Mouse (Mus musculus) T-cell, adult 2 months (primary cell): ENCODE results near the gene Bri3bp.

ENCODE experiments used
- DNase-seq: peaks from one replicate; pipeline ENCODE4 v3.0.0; 2022; ENCODE audit warnings: low spot score

Gene Bri3bp

DNA sequence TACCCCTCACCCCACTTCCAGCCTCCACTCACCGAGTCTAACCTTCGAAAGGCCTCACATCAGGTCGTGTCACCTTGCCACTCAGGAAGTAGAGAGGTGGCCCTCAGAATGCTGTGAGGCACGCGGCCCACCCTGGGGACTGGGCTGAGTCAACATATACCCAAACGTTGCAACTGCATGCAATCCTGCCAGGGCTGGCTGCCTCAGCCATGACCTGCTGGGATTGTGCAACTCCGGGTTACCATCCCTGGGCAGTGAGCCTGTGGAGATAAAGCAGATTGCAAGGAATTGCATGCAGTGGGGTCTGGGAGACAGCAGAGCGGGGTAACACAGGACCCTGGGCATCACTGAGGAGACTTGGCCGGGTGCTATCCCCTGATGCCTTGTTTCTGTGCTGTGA lies 11.2 kb downstream of the Bri3bp start:
- no peak for DNase-seq

DNA sequence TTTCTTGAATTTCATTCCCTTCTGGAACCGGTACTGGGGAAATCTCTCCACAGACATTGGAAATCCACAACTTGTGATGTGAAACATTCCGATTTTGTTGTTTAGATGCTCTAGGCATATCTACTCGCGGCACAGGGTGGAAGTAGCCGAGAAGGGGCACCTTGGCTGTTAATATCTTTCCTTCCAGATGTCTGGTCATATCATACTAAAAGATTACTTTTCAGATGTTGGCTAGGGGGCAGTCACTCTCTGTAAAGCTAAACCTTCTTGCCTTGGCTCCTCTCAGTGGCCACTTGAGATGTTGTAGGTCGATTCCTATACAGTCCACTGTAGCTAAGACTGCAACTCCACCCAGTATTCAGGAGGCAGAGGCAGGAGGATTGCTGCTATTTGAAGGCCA lies 14.7 kb downstream of the Bri3bp start:
- no peak for DNase-seq

DNA sequence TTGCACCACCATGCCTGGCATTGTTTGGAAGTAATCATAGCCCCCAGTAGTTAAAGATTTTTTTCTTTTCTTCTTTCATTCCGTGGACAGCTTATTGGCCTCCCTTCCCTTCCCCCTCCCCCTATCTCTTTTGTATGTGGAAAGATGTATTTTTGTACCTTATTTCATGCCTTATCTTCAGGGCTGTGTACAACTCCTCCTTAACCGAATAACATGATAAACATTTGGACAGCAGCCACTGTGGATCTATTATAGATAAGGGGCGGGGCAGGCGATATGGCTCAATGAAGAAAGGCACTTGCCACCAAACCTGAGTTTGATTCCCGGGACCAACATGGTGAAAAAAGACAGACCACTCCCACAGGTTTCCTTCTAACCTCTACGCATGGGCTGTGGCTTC lies 16.2 kb downstream of the Bri3bp start:
- DNase-seq, result no peak

DNA sequence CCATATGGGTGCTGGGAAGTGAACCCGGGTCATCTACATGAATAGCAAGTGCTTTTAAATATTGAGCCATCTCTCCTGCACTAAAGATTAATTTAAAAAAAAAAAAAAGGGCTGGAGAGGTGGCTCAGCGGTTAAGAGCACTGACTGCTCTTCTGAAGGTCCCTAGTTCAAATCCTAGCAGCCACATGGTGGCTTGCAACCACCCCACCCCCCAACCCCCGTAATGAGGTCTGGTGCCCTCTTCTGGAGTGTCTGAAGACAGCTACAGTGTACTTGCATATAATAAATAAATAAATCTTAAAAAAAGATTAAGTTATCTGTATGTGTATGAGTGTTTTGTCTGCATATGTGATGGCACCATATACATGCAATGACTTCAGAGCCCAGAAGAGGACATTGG lies 19.2 kb downstream of the Bri3bp start:
- DNase-seq, result no peak

DNA sequence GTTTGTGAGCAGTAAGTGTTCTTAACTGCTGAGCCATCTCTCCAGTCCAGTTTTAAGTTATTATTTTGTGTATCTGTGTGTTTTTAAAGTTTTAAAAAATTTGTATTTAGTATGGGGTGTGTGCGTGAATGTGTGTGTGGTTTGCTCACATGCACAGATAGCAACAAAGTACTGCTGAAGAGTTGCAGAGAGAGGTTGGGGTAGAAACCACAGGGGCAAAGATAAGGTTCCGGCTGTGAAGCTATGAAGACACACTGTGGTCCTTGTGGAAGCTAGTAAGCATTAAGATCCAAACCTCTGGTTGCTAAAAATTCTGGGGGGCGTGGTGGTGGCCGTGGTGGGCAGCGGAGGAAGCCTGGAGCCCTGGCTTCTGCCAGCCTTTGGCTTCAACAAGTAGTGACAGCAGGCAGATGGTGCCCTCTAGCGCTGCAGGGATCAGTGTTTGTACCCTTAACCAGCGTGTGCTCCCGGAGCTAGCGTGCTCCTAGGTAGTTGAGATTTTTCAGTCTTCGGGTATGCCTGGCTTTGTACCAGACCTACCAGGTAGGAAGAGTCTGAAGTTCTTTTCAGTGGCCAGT lies 20.6 kb downstream of the Bri3bp start:
- peak; percentile 49 for DNase-seq

DNA sequence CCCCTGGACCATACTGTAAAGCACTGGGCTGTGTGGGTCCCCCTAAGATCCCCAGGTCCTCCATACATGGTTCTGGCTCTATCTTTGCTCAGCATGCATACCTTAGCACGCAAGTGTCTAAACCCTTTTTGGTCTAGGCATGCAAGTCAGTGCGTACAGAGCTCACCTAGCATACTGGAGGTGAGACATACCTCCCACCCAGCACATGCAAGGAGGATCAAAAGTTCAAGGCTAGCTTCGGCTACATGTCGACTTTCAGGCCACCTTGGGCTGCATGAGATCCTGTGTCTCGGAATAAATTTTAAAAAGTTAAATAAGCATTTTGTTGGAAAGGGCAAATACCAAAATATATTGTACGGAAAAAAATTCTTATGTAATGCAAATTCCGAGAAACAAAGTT lies 23.8 kb downstream of the Bri3bp start:
- DNase-seq, result no peak

DNA sequence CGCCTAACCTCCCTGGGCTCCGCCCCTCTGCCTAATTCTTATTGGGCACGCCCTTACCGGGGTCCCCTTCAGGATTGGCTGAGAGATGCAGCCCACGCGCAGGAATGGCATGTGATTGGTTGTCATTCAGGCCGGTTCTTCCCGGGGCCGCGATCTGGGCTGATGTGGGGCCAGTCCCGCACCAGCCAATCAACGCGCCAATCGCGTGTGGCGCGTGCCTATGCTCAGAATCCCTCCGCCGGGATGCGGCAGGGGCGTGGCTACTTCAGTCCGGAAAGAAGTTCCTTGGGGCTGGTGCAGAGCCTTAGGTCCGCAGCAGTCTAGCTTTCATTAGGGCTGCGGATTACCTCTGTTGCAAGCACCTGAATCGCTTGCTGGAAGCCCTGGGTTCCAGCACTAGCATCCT lies 24.3 kb downstream of the Bri3bp start:
- peak; percentile 96 for DNase-seq

DNA sequence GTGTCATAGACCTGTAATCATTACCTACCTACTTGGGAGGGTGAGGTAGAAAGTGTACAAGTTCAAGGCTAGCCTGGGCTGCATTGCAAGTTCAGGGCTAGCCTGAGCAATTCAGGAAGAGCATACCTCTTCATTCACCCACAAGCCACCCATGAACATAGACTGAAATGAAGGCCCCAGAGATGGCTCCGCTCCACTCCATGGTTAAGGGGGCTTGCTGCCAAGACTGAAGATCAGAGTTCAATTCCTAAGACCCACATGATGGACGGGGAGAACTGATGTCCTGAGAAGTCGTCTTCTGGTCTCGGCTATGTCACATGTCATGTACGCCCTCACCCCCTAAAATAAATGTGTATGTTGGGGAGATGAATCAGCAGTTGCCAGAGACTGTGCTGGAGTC lies 25.1 kb downstream of the Bri3bp start:
- DNase-seq, result no peak

DNA sequence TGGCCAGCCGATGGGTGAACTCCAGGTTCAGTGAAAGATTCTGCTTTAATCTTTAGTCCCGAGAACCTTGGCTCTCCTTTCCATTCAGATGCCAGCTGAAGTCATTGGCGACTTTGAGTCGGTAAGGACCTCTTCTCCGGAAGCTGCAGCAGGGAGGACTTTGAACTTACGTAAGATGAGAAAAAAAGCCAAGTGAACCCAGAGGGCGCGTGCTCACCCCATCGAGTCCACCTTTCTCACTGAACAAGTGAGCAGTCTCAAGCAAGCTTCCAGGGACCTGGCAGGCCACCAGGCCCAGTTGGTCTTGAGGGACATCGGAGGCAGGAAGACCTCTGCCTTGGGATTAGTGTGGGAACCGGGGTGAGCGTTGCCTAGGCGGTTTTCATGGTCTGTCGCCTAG lies 25.9 kb downstream of the Bri3bp start:
- DNase-seq, result no peak

DNA sequence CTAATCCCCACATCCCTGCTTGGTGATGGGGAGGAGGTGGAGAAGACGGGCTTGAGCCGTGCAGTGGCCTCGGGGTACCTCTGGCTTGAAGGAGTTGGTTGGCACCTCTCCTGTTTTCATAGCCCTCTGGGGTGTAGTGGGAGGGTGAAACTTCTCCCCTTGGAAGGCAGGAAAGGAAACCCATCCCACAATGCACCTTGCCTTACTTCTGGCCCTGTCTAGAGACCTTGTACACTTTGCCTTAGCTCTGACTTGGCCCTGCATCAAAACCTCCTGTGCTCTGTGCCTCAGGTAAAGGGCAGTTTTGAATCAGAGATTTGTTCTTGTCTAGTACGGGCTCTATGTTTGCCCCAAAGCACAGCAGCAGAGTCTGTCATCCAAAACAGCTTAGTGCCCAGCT lies 29.3 kb downstream of the Bri3bp start:
- DNase-seq, result no peak

DNA sequence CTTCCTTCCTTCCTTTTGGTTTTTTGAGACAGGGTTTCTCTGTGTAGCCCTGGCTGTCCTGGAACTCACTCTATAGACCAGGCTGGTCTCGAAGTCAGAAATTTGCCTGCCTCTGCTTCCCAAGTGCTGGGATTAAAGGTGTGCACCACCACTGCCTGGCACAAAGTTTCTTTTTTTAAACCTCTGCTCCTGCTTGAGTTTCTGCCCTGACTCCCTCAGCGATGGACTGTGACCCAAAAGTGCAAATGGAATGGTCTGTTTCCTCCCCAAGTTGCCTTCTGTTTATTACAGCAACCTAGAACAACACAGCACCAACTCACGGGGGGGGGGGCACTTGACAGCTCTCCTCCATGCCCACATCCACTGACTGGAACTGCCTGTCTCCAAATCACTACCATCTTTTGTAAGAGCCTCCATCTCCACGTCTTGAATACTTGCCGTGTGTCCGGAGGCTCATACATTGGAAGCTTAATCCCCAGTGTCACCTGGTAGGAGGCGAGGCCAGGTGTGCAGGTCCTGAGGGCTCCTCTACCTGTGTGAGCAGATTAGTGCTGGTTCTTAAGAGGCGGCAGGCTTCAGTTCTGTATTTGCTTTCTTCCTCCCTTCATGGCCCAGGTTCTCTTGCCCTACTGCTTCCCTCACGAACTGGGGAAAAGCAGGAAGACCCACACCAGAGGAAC lies 31.6 kb downstream of the Bri3bp start:
- no peak for DNase-seq

DNA sequence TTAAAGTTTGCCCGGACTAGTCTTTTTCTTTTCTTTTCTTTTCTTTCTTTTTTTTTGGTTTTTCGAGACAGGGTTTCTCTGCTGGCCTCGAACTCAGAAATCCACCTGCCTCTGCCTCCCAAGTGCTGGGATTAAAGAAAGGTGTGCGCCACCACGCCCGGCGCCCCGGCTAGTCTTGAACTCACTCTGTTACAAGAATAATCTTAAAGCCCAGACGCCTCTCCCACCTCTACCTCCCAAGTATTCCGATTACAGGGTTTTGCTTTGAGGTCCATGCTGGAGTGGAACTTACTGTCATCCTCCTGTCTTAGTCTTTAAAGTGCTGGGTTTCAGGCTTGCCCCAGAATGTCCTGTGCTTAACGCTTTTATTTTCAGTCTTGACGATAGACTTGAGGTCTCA lies 33.7 kb downstream of the Bri3bp start:
- DNase-seq, result no peak

DNA sequence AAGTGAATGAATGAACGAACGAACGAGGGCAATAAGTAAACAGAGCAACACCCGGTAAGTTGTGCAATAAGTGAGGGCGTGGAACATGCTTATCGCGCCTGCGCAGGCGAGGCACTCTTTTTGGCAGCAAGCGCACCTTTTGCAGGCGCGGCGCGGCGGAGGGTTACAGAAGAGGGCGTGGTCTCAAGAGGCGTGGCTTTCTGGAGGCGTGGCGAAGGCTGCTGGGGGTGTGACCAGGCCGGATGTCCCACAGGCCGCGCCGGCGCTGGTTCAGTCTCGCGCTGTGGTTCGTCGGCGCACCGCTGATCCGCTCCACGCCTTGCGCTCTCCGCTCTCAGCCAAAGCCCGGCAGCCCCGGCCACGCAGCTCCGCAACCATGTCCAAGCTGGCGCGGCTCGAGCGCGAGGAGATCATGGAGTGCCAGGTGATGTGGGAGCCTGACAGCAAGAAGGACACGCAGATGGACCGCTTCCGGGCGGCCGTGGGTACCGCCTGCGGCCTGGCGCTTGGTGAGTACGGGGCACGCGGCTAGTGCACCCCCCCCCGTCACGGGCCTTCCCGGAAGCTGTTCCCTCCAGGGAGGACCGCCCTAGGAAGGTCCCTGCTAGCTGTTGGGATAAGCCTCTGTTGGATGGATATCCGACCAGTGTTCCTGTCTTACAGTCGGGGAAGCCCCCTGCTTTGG lies 34.4 kb downstream of the Bri3bp start, which contains the start of gene Aacs:
Gene Aacs, plus strand, starts transcription at position 214 of the 685 bp plus-strand sequence.
- DNase-seq, result peak; percentile 97

DNA sequence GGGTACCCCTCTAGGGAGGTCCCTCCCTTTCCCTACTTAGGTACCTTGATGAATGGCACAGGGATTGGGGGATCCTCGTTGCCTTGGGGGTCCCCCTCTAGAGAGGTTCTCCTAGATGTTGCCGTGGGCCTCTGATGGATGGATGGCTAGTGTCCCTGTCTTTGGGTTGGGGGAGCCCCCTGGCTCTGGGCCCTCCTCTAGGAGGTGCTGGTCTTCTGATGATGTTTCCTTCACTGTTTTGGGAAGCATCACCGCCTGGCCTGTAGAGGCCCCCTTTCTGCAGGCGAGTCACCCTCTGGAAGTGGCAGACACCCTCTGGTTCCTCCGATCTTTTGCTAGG lies 34.9 kb downstream of the Bri3bp start:
- DNase-seq, result no peak

DNA sequence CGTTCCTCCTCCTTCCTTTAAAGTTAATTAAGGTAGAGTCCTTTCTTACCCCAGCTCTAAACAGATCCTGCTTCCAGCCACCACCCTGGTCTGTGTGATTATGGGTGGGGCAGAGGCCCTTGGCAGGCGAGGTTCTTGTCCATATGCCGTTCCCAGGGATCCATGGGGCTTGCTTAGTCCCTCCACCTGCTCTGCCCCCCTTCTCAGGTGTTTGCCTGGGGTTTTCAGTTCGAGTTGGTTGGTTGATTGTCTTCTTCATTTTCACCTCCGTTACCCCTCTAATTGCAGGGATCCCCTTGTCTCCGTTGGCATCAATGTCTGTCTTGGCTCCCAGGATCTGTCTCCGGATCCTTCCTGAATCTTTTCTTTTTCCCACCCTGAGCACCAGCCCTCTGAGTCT lies 35.4 kb downstream of the Bri3bp start:
- DNase-seq, result no peak

DNA sequence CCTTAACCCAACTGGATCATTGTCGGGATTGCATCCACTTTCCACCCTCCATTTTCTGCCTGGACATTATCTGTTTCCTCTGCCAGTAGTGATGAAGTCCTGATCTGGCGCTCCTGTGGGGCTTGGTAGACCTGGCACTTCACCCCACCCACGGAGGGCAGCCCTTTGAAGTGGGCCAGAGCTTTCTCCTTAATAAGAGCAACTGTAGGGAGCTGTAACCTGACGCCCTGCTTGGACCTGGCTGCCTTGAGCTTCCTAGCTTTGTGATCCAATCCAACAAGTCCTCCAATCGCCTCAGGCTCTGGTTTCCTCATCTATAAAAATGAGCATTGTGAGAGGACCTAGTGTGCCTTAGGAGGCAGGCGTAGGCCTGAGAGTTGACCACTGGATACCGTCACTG lies 36.2 kb downstream of the Bri3bp start:
- DNase-seq, result no peak

DNA sequence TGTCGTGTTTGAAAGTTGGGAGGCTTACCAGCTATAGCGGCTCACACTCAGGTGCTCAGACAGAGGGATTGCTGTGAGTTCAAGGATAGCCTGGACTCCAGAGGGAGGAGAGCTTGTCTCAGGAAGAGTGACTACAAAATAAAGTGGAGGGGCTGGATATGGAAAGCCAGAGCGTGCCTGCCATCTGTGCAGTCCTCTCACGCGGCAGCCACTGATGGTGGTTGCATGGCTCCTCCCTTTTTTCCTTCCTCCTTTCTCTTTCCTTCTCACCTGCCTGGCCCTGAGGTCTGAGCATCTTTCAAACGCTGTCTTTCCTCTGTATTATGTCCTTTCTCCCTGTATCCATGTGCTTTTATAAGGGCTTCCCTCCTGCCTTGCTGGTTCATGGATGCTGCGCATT lies 36.7 kb downstream of the Bri3bp start:
- no peak for DNase-seq

DNA sequence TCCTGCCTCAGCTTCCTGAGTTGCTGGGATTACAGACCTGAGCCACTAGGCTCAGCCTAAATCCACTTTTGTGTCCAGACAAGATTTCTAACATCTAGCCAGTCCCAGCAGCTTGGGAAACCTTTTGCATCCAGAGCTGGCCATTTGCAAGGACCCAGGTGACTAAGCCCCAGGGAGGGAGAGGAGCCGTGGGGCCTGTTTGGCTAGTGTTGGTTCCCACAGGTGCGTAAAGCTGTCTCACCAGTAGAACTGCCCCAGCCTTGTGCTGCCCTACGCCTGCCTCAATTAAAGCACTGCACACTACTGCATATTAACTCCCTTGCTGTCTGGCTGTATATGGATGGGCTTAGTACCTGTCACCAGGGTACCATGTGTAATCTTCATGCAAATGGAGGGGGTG lies 38.0 kb downstream of the Bri3bp start:
- DNase-seq, result no peak

DNA sequence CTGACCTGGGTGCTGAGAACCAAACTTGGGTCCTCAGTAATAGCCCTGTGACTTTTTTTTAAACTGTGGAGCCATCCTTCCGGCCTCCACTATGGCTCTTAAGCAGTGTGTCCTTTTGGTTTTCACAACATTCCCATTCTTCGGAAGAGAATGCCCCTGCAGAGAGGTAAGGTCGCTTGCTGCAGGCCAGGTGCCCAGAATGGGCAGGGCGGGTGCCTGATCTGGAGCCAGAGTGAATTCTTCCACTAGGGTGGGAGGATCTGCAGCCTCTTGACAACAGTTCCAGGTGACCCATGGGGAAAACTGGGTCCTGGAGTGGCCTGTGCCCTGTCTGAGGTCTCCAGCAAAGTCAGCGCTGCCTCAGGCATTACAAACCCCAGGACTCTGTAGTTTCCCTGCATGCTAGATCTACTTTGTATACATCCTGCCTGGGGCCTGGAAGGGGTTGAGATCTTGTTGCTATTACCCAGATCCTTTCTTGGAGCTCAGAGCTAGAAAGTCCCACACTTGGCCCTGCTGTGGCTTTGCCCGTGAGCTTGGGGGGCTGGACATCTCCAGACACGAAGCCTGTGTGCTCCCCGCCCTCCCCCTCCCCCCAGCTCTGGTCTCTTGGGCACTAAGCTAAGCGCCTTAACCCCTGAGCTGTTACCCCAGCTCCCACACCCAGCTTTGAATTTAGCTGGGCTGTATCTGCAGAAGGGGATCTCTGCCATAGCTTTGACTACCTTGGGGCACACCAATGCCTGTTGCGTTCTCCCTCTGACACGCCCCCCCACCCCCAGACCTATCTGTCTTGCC lies 39.3 kb downstream of the Bri3bp start:
- DNase-seq, result no peak

DNA sequence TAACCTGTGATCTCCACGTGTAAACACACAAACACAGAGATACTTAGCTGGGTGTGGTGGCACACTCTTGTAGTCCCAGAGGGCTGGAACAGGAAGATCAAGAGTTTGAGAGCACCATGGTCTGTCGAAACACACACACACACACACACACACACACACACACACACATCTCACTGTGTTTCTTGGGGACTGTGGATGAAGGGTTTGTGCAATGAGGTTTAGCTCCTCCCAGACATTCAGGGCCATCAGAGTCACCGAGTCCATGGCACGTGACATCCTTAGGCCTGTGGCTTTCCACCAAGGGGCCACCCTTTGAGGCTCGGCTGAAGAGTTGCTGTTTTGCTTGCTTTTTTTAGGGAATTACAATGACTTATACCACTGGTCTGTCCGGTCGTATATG lies 41.1 kb downstream of the Bri3bp start:
- no peak for DNase-seq

DNA sequence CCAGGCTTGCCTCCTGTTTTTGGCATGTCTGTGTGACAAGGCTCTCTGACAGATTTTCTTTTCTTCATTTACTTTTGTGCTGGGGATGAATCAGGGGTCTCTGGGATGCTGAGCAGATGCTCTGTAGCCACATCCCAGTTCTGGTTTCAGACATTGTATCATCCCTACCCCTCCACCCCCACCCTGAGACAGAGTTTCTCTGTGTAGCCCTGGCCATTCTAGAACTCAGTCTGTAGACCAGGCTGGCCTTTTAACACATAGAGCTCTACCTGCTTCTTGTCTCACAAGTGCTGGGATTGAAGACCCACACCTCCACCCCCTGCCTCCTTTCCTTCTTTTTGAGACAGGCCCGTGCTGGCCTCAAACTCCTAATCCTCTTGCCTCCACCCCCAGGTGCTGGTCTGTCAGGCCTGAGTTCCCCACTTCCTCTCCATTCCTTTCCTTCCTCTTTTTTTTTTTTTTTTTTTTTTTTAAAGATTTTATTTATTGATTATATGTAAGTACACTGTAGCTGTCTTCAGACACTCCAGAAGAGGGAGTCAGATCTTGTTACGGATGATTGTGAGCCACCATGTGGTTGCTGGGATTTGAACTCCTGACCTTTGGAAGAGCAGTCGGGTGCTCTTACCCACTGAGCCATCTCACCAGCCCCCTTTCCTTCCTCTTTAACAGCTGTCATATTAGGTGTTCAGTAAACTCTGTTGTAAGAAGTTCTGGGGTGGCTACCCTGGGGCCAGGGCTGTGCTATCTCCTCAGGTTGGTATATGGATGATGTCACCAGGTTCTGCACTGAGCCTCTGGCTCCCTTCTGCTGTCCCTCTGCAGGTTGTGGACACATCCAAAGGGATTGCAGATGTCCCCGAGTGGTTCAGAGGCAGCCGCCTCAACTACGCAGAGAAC lies 42.6 kb downstream of the Bri3bp start:
- no peak for DNase-seq
